Mouse (Mus musculus) small intestine, adult 2 months (tissue): Measurements from ENCODE around the gene Mcemp1. TPM values are rescaled to one million over a fixed set of nuclear protein-coding genes. Genes with fewer than 3 reads are reported as not detected.

Experiments used
- H3K27ac ChIP-seq: fragments of 200-500 bp; 2 replicates; pipeline ENCODE4 v1.5.1; 2012; ENCODE audit warnings: low read depth, low read length, control low read depth, inconsistent platforms; ENCODE audit not compliant: insufficient read depth
- H3K27me3 ChIP-seq: fragments of 200-500 bp; 2 replicates; pipeline ENCODE4 v1.6.1; 2012; ENCODE audit warnings: mild to moderate bottlenecking, moderate library complexity, low read length, inconsistent platforms; ENCODE audit not compliant: control insufficient read depth, insufficient read depth
- H3K36me3 ChIP-seq: fragments of 200-500 bp; 2 replicates; pipeline ENCODE4 v1.6.1; 2012; ENCODE audit warnings: mild to moderate bottlenecking, low read length, control low read depth, inconsistent platforms; ENCODE audit not compliant: control insufficient read depth, insufficient read depth
- H3K4me1 ChIP-seq: fragments of 200-500 bp; 2 replicates; pipeline ENCODE4 v1.6.1; 2012; ENCODE audit warnings: low read length, inconsistent platforms, mixed read lengths; ENCODE audit not compliant: control insufficient read depth, insufficient read depth, insufficient read length
- H3K4me3 ChIP-seq: fragments of 200-500 bp; 2 replicates; pipeline ENCODE4 v1.5.1; 2012; ENCODE audit warnings: low read depth, mild to moderate bottlenecking, control low read depth, inconsistent platforms, low read length, moderate library complexity
- CTCF ChIP-seq: fragments of 200-500 bp; IDR thresholded peaks from 2 replicates; pipeline ENCODE4 v1.5.1; 2012; ENCODE audit warnings: low read depth, mild to moderate bottlenecking, control low read depth, inconsistent platforms, low read length, moderate library complexity, mixed read lengths; ENCODE audit not compliant: insufficient replicate concordance, insufficient read length; ENCODE audit errors: extremely low read depth
- POLR2A ChIP-seq: fragments of 200-500 bp; IDR thresholded peaks from 2 replicates; pipeline ENCODE4 v1.6.1; 2012; ENCODE audit warnings: low read depth, mild to moderate bottlenecking, control low read depth, inconsistent platforms, low read length, moderate library complexity
- WGBS: fragments of 180-500 bp; shearing (Covaris S2); methylation state at CpG from one replicate; pipeline ENCODE4 v1.1.7; 2018; 5-methylcytosine and 5-hydroxymethylcytosine counted together
- polyA plus RNA-seq: library from polyadenylated mRNA; depleted of rRNA; stranded (reverse); fragments of >200 nt; gene quantifications from 2 replicates; pipeline ENCODE4 v1.2.3, GENCODE M21; 2012; rRNA removed

The Mcemp1 gene
- polyA plus RNA-seq: 0.14 TPM in 1 of 2 replicates, not detected in the other

DNA sequence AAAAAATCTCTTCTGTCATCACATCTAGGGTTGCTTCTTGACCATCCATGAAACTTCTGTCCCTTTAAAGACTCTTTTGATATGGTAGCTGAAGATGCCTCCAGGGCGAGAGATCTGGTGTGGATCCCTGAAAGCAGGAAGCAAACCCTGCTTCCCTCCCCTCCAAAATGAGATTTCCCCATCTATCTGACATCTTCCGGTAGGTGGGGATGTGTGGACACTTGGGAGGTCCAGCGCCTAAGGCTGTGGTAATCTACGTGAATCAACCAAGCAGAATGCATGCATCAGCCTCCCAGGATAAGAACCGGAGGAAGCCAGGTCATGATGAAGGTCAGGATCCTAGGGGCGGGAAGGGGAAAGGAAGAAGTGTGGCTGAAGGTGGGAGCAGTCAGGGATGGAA lies at the start of gene Mcemp1:
Gene Mcemp1 (plus strand): TSS at position 248 of the 400 bp plus-strand sequence.
- Histone ChIP-seq H3K27ac (peak within 1 kb of the TSS; percentile 9; the same call in 1 of the 2 replicates), H3K4me3 (no peak within 1 kb of the TSS), H3K36me3 (no peaks in the 10 kb centered on the region), H3K4me1 (no peaks in the 10 kb centered on the region), H3K27me3 (no peaks in the 10 kb centered on the region)
- TF ChIP-seq CTCF: no peak
- TF ChIP-seq POLR2A: no peak
- 59% methylated on average over 6 of the region's 6 CpGs for WGBS

DNA sequence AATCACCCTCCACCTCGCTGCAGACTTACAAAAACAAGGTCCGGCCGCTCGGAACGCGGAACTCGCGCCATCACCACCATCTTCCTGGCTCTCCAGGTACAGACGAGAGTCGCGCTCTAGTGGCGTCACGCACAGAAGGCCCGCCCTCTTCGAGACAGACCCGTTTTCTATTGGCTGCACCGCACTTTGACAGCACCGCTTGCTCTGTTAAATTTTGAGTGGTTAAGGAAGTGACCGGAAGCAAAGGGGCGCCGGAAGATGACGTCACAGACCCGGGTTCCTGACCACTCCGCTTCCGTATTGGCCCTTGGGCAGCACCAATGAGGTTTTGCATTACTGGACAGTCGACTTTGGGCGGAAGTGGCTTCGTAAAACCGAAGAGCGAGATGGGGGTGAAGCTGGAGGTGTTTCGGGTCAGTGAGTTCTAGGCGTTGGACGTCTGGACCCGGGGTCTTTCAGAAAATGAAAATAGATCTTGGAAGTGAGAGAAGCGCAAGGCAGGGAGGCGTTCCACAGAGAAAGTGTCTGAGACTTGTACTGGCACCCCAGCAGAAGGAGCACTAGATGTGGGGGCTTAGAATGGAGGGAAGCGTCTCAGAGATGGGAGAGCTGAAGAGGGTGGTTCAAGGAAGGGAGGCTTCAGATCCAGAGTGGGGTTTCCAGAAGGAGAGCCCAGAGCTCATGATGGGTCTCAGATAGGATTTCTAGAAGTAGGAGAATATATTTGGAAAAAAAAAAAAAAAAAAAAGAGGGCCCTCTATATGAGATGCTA lies 44.2 kb upstream of the Mcemp1 start, which contains the start of the genes Xab2 and Pet100:
Gene Xab2 (minus strand): TSS at position 118 of the 772 bp plus-strand sequence.
Gene Pet100 (plus strand): TSS at position 350 of the 772 bp plus-strand sequence.
- H3K4me3 ChIP-seq: peak within 1 kb of the TSS; percentile 73
- peaks cover 18% of the 10 kb centered on the region for H3K36me3 ChIP-seq
- no peak within 1 kb of the TSS for H3K27ac ChIP-seq
- no peaks in the 10 kb centered on the region for H3K27me3 ChIP-seq
- TF ChIP-seq POLR2A (peak; percentile 44; the same call in 1 of the 2 replicates), CTCF (no peak)
- under 1% methylated on average over 37 of the region's 37 CpGs for WGBS
- H3K4me1 ChIP-seq: peaks cover 6% of the 10 kb centered on the region; the same call in 1 of the 2 replicates

DNA sequence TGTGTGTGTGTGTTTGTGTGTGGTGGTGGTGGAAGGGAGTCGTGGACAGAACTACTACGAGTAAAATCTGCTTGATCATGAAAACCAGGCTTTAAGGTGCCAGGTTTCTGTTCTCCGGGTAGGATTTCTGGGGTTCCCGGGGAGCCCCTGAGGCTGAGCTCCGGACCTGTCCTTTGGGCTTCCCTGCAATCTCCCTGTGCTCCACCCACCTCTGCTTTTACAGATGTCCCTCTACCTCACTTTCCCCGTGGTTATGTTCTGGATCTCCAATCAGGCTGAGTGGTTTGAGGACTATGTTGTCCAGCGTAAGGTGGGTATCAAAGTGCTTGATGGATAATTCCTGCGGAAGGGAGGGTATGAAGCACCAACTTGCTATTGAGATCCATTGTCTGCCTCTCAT lies 43.4 kb upstream of the Mcemp1 start:
- no peak for TF ChIP-seq CTCF
- TF ChIP-seq POLR2A: no peak
- WGBS: 59% methylated on average over 8 of the region's 8 CpGs
- H3K4me3 ChIP-seq: peak overlapping the region; percentile 20; the same call in 1 of the 2 replicates

DNA sequence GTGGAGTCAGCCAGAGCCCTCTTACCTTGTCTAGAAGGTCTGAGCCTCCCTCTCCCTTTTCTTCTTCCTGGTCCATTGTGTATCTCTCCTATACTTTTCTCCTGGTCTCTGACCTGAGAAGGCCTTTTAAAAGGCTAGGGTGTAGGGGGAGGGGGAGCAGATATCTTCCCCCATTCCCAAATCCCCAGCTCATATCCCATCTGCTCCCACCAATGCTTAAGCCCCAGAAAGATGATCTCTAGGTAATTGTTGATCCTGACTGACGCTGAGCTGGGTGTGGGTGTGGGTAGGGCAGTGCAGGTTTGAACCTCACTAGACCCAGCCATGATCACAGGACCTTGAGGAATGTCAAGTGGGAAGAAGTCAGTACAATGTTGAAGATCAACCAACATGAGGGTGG lies 40.1 kb upstream of the Mcemp1 start, which contains the start of gene Pcp2:
Gene Pcp2 (minus strand): TSS at position 101 of the 400 bp plus-strand sequence.
- Histone ChIP-seq H3K27me3 (no peaks in the 10 kb centered on the region), H3K4me3 (no peak within 1 kb of the TSS), H3K27ac (no peak within 1 kb of the TSS), H3K4me1 (peaks cover 4% of the 10 kb centered on the region; the same call in 1 of the 2 replicates), H3K36me3 (0 out of 2 replicates have a peak, but pooled peaks cover 2% of the 10 kb centered on the region)
- TF ChIP-seq CTCF: no peak
- no peak for TF ChIP-seq POLR2A
- WGBS: 81% methylated on average over 1 of the region's 1 CpGs

More for the DNA sequence above, 43.4 kb upstream of the Mcemp1 start:
- no peaks in the 10 kb centered on the region for H3K27me3 ChIP-seq
- H3K27ac ChIP-seq: no peak overlapping the region
- H3K4me1 ChIP-seq: peaks cover 6% of the 10 kb centered on the region; the same call in 1 of the 2 replicates
- H3K36me3 ChIP-seq: peaks cover 13% of the 10 kb centered on the region

DNA sequence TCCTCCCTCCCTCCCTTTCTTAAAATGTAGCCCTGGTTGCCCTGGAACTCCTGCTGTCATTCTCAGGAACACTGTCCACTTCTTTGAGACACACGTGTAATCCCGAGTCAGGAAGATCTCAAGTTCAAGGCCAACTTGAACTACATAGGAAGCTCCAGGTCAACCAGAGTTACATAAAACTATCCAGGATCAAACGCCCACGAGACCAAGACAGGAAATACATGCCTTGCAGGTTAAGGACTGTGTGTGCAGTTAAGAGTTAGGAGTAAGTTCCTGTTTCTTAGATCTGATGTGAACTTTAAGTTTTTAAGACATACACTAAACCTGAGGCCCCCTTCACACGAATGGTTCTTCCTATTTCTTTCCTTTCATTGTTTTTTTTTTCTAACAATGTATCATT lies 38.6 kb upstream of the Mcemp1 start:
- Histone ChIP-seq H3K4me1 (peaks cover 2% of the 10 kb centered on the region; the same call in 1 of the 2 replicates), H3K36me3 (0 out of 2 replicates have a peak, but pooled peaks cover 2% of the 10 kb centered on the region), H3K27ac (no peak overlapping the region), H3K4me3 (no peak overlapping the region), H3K27me3 (no peaks in the 10 kb centered on the region)
- TF ChIP-seq CTCF (no peak), POLR2A (no peak)
- WGBS: 53% methylated on average over 5 of the region's 5 CpGs

DNA sequence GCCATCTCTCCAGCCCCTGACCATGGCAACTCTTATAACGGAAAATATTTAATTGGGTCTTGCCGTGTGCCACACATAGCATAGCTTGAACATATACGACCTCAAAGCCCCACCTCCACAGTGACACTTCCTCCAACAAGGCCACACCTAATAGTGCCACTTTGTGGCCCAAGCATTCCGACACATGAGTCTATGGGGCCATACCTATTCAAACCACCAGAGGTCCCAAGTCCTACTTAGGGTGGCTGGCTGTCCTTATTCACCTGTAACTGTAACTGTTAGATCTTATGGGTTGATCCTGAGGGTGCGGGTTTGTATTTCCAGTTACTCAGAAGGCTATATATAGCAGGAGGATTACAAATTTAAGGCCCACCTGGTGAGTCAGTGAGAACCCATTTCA lies 37.5 kb upstream of the Mcemp1 start:
- peak; percentile 16; the same call in 1 of the 2 replicates for TF ChIP-seq CTCF
- TF ChIP-seq POLR2A: no peak
- Histone ChIP-seq H3K4me1 (no peaks in the 10 kb centered on the region), H3K27ac (no peak overlapping the region), H3K36me3 (0 out of 2 replicates have a peak, but pooled peaks cover 2% of the 10 kb centered on the region), H3K27me3 (no peaks in the 10 kb centered on the region), H3K4me3 (no peak overlapping the region)
- 27% methylated on average over 5 of the region's 5 CpGs for WGBS
